ENCODE assay signal across 17 mouse cellular contexts in the genomic region with DNA sequence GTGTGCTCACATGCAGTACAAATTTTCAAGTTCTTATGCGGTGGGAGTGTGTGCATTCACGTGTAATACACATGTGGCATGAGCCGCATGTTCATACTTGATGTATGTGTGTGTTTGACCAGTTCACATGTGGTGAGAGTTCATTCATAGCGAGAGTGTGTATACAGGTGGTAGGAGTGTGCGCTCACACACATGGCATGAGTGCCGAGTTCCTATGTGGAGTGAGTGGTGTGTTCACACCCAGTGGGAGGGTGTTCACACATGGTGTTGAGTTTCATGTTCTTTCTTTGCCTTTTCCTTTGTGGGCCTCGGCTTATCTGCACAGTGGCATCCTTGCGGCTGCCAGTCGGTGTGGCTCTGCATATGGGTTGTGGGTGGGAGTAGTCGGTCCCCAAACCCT. TPM values are rescaled to one million over a fixed set of nuclear protein-coding genes. Genes with fewer than 3 reads are reported as not detected.
DNase-seq lines count a peak whose midpoint lies in the region; ATAC-seq and TF ChIP-seq lines count a peak whose summit lies in the region.
"Had no signal": no experiment of that assay in that cellular context is flagged by ENCODE, and none has a peak within 500 bp of the region (broad histone marks: within the 10 kb centered on the region; RNA-seq: fewer than 3 reads in every experiment).

No protein-coding gene starts in this region.

- H3K27ac ChIP-seq in heart, embryonic 16.5 days (ENCODE audit: low read length), result peak overlapping the region; percentile 62; the same call in 1 of the 2 replicates
- no peak overlapping the region for H3K27ac ChIP-seq in midbrain, embryonic 11.5 days (ENCODE audit: low read depth, low read length)
- no peak overlapping the region for H3K27ac ChIP-seq in midbrain, embryonic 13.5 days
- no peak overlapping the region for H3K27ac ChIP-seq in left cerebral cortex, adult 2 months
- H3K27ac ChIP-seq: embryonic facial prominence, embryonic 10.5 days; liver, embryonic 12.5 days had no signal

- H3K36me3 ChIP-seq in heart, embryonic 16.5 days (ENCODE audit: control insufficient read depth, insufficient read depth), result no peaks in the 10 kb centered on the region
- H3K36me3 ChIP-seq in midbrain, embryonic 11.5 days (ENCODE audit: control insufficient read depth, insufficient read depth, low read length), result no peaks in the 10 kb centered on the region
- no peaks in the 10 kb centered on the region for H3K36me3 ChIP-seq in midbrain, embryonic 13.5 days
- H3K36me3 ChIP-seq: embryonic facial prominence, embryonic 10.5 days; liver, embryonic 12.5 days had no signal

- H3K4me2 ChIP-seq in heart, embryonic 16.5 days (ENCODE audit: low read depth, low read length), result no peak overlapping the region
- H3K4me2 ChIP-seq in midbrain, embryonic 11.5 days, result no peak overlapping the region
- H3K4me2 ChIP-seq in midbrain, embryonic 13.5 days (replicated peaks), result no peak overlapping the region
- H3K4me2 ChIP-seq: liver, embryonic 12.5 days had no signal

- intact Hi-C loops in left cerebral cortex, adult 2 months (cut with DNase I), result no loop called here

- 77% methylated on average over 10 of the region's 10 CpGs for WGBS in heart, embryonic 16.5 days
- WGBS in midbrain, embryonic 11.5 days, result 89% methylated on average over 10 of the region's 10 CpGs
- WGBS in midbrain, embryonic 13.5 days, result 92% methylated on average over 10 of the region's 10 CpGs

- H3K27me3 ChIP-seq in heart, embryonic 16.5 days (ENCODE audit: control insufficient read depth, insufficient read depth, low read length), result no peaks in the 10 kb centered on the region
- H3K27me3 ChIP-seq in midbrain, embryonic 11.5 days (ENCODE audit: control insufficient read depth, insufficient read depth, low read length), result no peaks in the 10 kb centered on the region
- H3K27me3 ChIP-seq in midbrain, embryonic 13.5 days, result peaks cover 12% of the 10 kb centered on the region
- H3K27me3 ChIP-seq: Patski had no signal

- peaks cover 44% of the 10 kb centered on the region for H3K4me1 ChIP-seq in heart, embryonic 16.5 days (ENCODE audit: control insufficient read depth, insufficient read depth, low read length)
- H3K4me1 ChIP-seq in midbrain, embryonic 11.5 days (ENCODE audit: control insufficient read depth, insufficient read depth, low read length), result no peaks in the 10 kb centered on the region; the same call in 1 of the 2 replicates
- H3K4me1 ChIP-seq in midbrain, embryonic 13.5 days (replicated peaks), result no peaks in the 10 kb centered on the region

- no peaks in the 10 kb centered on the region for H3K9me3 ChIP-seq in heart, embryonic 16.5 days (replicated peaks; ENCODE audit: control insufficient read depth, low read length)
- H3K9me3 ChIP-seq in midbrain, embryonic 11.5 days (ENCODE audit: control insufficient read depth, low read length), result no peaks in the 10 kb centered on the region
- no peaks in the 10 kb centered on the region for H3K9me3 ChIP-seq in midbrain, embryonic 13.5 days
- H3K9me3 ChIP-seq: embryonic facial prominence, embryonic 10.5 days; liver, embryonic 12.5 days had no signal

- no peak overlapping the region for H3K9ac ChIP-seq in heart, embryonic 16.5 days (ENCODE audit: low read length)
- H3K9ac ChIP-seq in midbrain, embryonic 11.5 days (ENCODE audit: low read length), result no peak overlapping the region
- H3K9ac ChIP-seq in midbrain, embryonic 13.5 days (replicated peaks), result no peak overlapping the region
- H3K9ac ChIP-seq: forebrain, postnatal 0 days; liver, embryonic 12.5 days had no signal

- DNase-seq in heart, adult 8-10 months (ENCODE audit: low spot score), result no peak
- peak; percentile 26 for DNase-seq in midbrain, embryonic 11.5 days (ENCODE audit: low spot score, missing footprints)
- DNase-seq in induced T-regulatory cell, adult 2 months (ENCODE audit: low read depth), result peak; percentile 20
- no peak for DNase-seq in left cerebral cortex, adult 2 months (ENCODE audit: extremely low spot score in 1 of 2, low spot score in 2 of 2)
- no peak for DNase-seq in cerebellum, adult 11 months
- DNase-seq: cerebellum, postnatal 25 days; forebrain, postnatal 0 days; gastrocnemius, postnatal 14 days; kidney, adult 11 months; kidney, postnatal 4 days; midbrain, embryonic 14.5 days; right cerebral cortex, adult 18-20 months had no signal

- no peak for TF ChIP-seq CTCF in left cerebral cortex, adult 2 months (IDR thresholded peaks at IDR 0.05)

- no peak; the same call in 1 of the 2 replicates for ATAC-seq in heart, embryonic 16.5 days (replicated peaks; ENCODE audit: extremely low read depth, insufficient read depth, low FRiP score)
- no peak for ATAC-seq in midbrain, embryonic 11.5 days (ENCODE audit: low FRiP score)
- no peak for ATAC-seq in midbrain, embryonic 13.5 days
- ATAC-seq: forebrain, postnatal 0 days; liver, embryonic 12.5 days; Patski had no signal

- H3K4me3 ChIP-seq in heart, embryonic 16.5 days (ENCODE audit: low read length), result no peak overlapping the region
- no peak overlapping the region for H3K4me3 ChIP-seq in midbrain, embryonic 11.5 days (ENCODE audit: low read depth, low read length)
- no peak overlapping the region for H3K4me3 ChIP-seq in midbrain, embryonic 13.5 days (replicated peaks)
- H3K4me3 ChIP-seq in left cerebral cortex, adult 2 months, result no peak overlapping the region
- H3K4me3 ChIP-seq: embryonic facial prominence, embryonic 10.5 days; liver, embryonic 12.5 days had no signal

RNA-seq across cellular contexts. Expression of gene Gadd45g, which starts 39.1 kb away (rescaled TPM):
- 43.1 and 52.1 TPM in 2 replicates for polyA plus RNA-seq in heart, embryonic 16.5 days (2015; fragmentation: Nextera tagmentation; extraction: Ambion mirVana)
- 10 to 100 TPM in 2 of 4 experiments, 1 to 10 TPM in 2; 8.6 to 18.9 (median 10.7) TPM for total RNA-seq in heart, adult 8-10 months (2022)
- 252 and 256 TPM in 2 replicates for polyA plus RNA-seq in midbrain, embryonic 11.5 days (2014; fragmentation: Nextera tagmentation; extraction: Ambion mirVana)
- 203 and 222 TPM in 2 replicates for polyA plus RNA-seq in midbrain, embryonic 13.5 days (2015; fragmentation: Nextera tagmentation; extraction: Ambion mirVana)
- 10 to 100 TPM; 16.7 to 29.3 TPM for total RNA-seq in left cerebral cortex, adult 2 months (2021)

Comparison
In these comparisons a context has a peak if more than half of its experiments do, and no peak if none do; other contexts are left out.
1. DNase-seq: peak in midbrain, embryonic 11.5 days (single experiment) and induced T-regulatory cell, adult 2 months (single experiment); none in heart, adult 8-10 months (single experiment), left cerebral cortex, adult 2 months (0 of 2) and cerebellum, adult 11 months (single experiment).